Mouse (Mus musculus) liver, embryonic 13.5 days (tissue): ENCODE results near the gene Radil. TPM values are rescaled to one million over a fixed set of nuclear protein-coding genes. Genes with fewer than 3 reads are reported as not detected.

Experiments used
- ATAC-seq: fragments of 200-750 bp; cut with Nextera tagmentation; 2 replicates; pipeline ENCODE4 v1.8.0; 2017; ENCODE audit warnings: low read depth, mild to moderate bottlenecking, moderate number of reproducible peaks, moderate library complexity
- DNase-seq: peaks from one replicate; pipeline ENCODE4 v3.0.0; 2022
- H3K27ac ChIP-seq: fragments of 300-500 bp; sonication (generic); 2 replicates; pipeline ENCODE4 v1.5.1; 2015; ENCODE audit warnings: moderate library complexity, mild to moderate bottlenecking, inconsistent platforms
- H3K27me3 ChIP-seq: fragments of 300-500 bp; sonication (generic); 2 replicates; pipeline ENCODE4 v1.6.1; 2015; ENCODE audit warnings: mild to moderate bottlenecking, inconsistent platforms
- H3K36me3 ChIP-seq: fragments of 300-500 bp; sonication (generic); 2 replicates; pipeline ENCODE4 v1.6.1; 2015; ENCODE audit warnings: mild to moderate bottlenecking, inconsistent platforms
- H3K4me1 ChIP-seq: fragments of 300-500 bp; sonication (generic); replicated peaks from 2 replicates; pipeline ENCODE4 v1.6.1; 2015; ENCODE audit warnings: inconsistent platforms
- H3K4me2 ChIP-seq: fragments of 300-500 bp; sonication (generic); 2 replicates; pipeline ENCODE4 v1.6.1; 2015; ENCODE audit warnings: inconsistent platforms, mild to moderate bottlenecking, moderate library complexity
- H3K4me3 ChIP-seq: fragments of 300-500 bp; sonication (generic); replicated peaks from 2 replicates; pipeline ENCODE4 v1.5.1; 2015; ENCODE audit warnings: mild to moderate bottlenecking, inconsistent platforms
- H3K9ac ChIP-seq: fragments of 300-500 bp; sonication (generic); 2 replicates; pipeline ENCODE4 v1.6.1; 2015; ENCODE audit warnings: mild to moderate bottlenecking, inconsistent platforms
- H3K9me3 ChIP-seq: fragments of 300-500 bp; sonication (generic); replicated peaks from 2 replicates; pipeline ENCODE4 v1.6.1; 2016; ENCODE audit warnings: inconsistent platforms
- WGBS: fragments of 180-500 bp; shearing (Covaris S2); methylation state at CpG from one replicate; pipeline ENCODE4 v1.1.7; 2015; ENCODE audit not compliant: insufficient replicate concordance; 5-methylcytosine and 5-hydroxymethylcytosine counted together
- polyA plus RNA-seq: library from polyadenylated mRNA; unstranded; fragments of >200 nt; fragmentation: Nextera tagmentation; extraction: Ambion mirVana; gene quantifications from 2 replicates; pipeline ENCODE4 v1.2.1, GENCODE M21; 2015

Radil gene
- polyA plus RNA-seq, 1 experiment from 2014 or later: 0.14 TPM

DNA sequence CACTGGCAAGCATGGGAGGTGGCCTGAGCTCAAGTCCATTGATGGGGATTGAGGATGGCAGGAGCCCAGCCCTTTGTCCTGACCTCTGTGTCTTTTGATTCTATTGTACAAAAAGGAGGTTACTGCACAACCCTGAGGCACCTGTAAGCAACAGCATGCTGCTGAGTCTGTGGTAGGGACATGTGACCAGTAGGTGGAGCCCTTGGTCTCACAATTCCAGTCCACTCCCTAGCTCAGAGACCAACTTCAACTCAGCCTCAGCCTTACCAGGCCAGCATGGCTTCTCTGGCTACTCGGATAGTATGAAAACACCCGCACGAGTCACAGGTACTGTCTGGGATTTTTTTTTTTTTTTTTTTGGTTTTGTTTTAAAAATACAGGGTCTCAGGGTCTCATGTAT is 48.5 kb downstream of the Radil start:
- ATAC-seq (peak; percentile 70), DNase-seq (peak; percentile 66)
- H3K36me3 ChIP-seq: no peaks in the 10 kb centered on the region
- no peak overlapping the region for H3K27ac ChIP-seq
- no peaks in the 10 kb centered on the region for H3K4me1 ChIP-seq
- no peak overlapping the region for H3K9ac ChIP-seq
- no peaks in the 10 kb centered on the region for H3K9me3 ChIP-seq
- no peak overlapping the region for H3K4me3 ChIP-seq
- 3% methylated on average over 3 of the region's 3 CpGs for WGBS
- H3K4me2 ChIP-seq: no peak overlapping the region
- peaks cover 3% of the 10 kb centered on the region; the same call in 1 of the 2 replicates for H3K27me3 ChIP-seq

DNA sequence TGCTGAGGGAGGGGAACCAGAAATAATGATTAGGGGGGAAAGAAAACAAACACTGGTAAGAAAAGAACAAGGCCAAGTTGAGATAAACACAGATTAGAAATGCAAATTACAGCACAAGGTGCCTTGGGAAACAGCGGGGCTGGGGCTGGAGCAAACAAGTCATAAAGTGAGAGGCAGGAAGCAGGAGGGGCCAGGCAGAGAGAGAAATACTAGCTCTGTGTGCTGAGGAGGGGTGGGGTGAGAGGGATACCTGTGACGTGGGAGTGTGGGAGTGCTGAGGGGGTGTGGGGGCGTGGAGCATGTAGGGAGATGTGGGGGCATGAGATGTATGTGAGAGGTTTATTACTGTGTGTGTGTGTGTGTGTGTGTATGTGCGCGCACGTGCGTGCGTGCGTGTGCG is 50.0 kb downstream of the Radil start:
- WGBS: 70% methylated on average over 10 of the region's 10 CpGs
- no peak for ATAC-seq
- Histone ChIP-seq H3K36me3 (no peaks in the 10 kb centered on the region), H3K9ac (no peak overlapping the region), H3K4me1 (no peaks in the 10 kb centered on the region), H3K4me3 (no peak overlapping the region), H3K27ac (no peak overlapping the region), H3K27me3 (peaks cover 3% of the 10 kb centered on the region; the same call in 1 of the 2 replicates), H3K9me3 (no peaks in the 10 kb centered on the region), H3K4me2 (no peak overlapping the region)
- DNase-seq: no peak

DNA sequence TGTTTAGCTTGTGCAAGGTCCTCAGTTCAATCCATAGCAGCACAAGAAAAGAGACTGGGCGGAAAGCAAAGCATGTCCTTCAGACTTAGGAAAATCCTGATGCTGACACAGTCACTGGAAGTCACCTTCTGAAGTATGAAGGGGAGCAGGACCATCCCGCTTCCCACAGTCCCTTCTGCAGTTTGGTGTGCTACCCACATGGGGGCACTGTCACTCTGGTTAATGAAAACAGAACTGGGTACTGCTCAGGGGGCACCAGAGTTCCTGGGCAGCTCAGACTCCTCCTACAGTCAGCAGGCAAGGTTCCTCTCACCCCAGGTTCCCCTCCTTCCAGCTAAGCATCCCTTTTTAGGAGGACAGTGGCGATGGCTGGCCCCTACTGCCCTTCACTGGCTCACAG is 51.9 kb downstream of the Radil start:
- WGBS: 30% methylated on average over 3 of the region's 3 CpGs
- H3K9ac ChIP-seq: no peak overlapping the region
- H3K4me1 ChIP-seq: no peaks in the 10 kb centered on the region
- H3K9me3 ChIP-seq: no peaks in the 10 kb centered on the region
- ATAC-seq (no peak), DNase-seq (no peak)
- H3K36me3 ChIP-seq: no peaks in the 10 kb centered on the region
- H3K27me3 ChIP-seq: peaks cover 6% of the 10 kb centered on the region; the same call in 1 of the 2 replicates
- H3K4me3 ChIP-seq: no peak overlapping the region
- H3K4me2 ChIP-seq: no peak overlapping the region
- H3K27ac ChIP-seq: no peak overlapping the region

- H3K9me3 ChIP-seq: no peaks in the 10 kb centered on the region
- DNase-seq (no peak), ATAC-seq (no peak)
- peaks cover 6% of the 10 kb centered on the region; the same call in 1 of the 2 replicates for H3K27me3 ChIP-seq
- H3K4me2 ChIP-seq: no peak overlapping the region
- H3K36me3 ChIP-seq: no peaks in the 10 kb centered on the region
- no peaks in the 10 kb centered on the region for H3K4me1 ChIP-seq
- 60% methylated on average over 14 of the region's 14 CpGs for WGBS
- H3K9ac ChIP-seq: no peak overlapping the region
- no peak overlapping the region for H3K27ac ChIP-seq
- no peak overlapping the region for H3K4me3 ChIP-seq
Observed at GRCm38 (mm10) chr5:142495321-142496096, 55.4 kb downstream of the Radil start.

DNA sequence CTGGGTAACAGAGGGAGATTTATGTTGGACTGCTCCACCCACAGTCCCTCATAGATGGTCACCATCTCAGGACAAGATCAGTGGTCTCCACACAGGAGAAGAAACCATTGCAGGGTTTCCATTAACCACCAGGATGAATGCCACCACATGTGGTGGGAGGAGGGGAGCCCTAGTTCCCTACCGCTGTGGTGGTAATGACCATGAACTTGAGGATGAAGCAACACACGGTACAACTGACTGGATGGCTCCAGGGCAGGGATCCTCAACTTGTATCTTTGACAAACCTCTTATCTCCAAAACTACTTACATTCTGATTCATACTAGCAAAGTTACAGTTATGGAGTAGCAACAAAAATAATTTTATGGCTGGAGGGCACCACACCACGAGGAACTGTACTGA is 57.6 kb downstream of the Radil start:
- Histone ChIP-seq H3K27me3 (0 out of 2 replicates have a peak, but pooled peaks cover 8% of the 10 kb centered on the region), H3K9me3 (no peaks in the 10 kb centered on the region), H3K36me3 (no peaks in the 10 kb centered on the region), H3K4me1 (no peaks in the 10 kb centered on the region), H3K4me3 (no peak overlapping the region), H3K4me2 (no peak overlapping the region), H3K9ac (no peak overlapping the region), H3K27ac (no peak overlapping the region)
- no peak for DNase-seq
- 54% methylated on average over 3 of the region's 3 CpGs for WGBS
- ATAC-seq: no peak

DNA sequence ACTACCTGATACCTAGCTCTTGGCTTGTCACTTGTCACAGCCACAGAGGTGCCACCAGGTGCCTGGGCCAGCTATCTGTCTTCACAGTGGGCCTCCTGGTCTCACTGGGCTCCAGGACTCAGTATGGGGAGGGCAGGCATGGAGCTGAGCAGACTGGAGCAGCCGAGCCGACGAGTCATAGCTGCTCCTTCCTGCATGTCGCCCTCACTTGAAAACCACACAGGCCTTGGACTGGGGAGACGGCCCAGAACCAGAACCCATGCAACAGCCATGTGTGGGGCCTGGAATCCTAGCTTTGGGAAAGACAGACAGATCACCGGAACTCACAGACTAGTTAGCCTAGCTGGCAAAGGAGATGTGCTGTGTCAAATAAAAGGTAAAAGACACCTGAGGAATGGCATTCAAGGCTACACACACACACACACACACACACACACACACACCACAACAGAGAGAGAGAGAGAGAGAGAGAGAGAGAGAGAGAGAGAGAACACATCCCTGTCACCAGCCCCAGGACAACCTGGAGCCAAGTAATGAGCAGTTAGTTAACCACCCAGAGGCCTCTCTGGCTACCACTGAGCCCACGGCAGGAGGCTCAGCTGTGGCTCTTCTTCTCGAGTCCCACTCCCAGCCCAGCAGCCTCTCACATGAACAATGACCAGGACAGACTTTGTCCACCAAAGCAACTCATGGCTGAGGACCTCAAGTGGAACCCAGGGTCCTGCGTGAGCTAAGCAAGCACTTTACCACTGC is 60.8 kb downstream of the Radil start:
- no peaks in the 10 kb centered on the region for H3K9me3 ChIP-seq
- no peak for DNase-seq
- no peak overlapping the region for H3K4me2 ChIP-seq
- no peak for ATAC-seq
- no peak overlapping the region for H3K4me3 ChIP-seq
- no peak overlapping the region for H3K9ac ChIP-seq
- 50% methylated on average over 9 of the region's 9 CpGs for WGBS
- H3K36me3 ChIP-seq: no peaks in the 10 kb centered on the region
- H3K4me1 ChIP-seq: no peaks in the 10 kb centered on the region
- H3K27ac ChIP-seq: no peak overlapping the region
- 0 out of 2 replicates have a peak, but pooled peaks cover 8% of the 10 kb centered on the region for H3K27me3 ChIP-seq

DNA sequence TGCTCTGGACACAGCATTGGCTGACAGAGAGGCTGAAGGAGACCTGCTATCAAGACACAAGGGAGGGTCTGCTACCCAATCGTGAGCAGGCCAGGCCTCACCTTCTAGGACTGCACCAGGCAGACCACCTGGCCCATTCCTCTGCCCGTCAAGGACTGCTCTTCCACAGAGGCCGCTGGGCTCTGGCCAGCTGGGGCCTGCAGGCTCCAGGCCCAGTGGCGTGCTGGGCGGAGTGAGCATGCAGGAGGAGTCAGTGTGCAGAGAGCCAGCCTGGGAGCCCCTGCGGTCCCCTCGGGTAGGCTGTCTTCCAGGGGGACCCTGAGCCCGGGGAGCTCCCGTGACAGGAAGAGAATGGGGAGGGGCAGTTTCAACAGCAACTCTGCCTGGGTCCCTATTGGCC is 64.2 kb downstream of the Radil start:
- H3K27ac ChIP-seq: no peak overlapping the region
- H3K9ac ChIP-seq: no peak overlapping the region
- DNase-seq (no peak), ATAC-seq (no peak)
- no peaks in the 10 kb centered on the region for H3K9me3 ChIP-seq
- H3K4me2 ChIP-seq: no peak overlapping the region
- WGBS: 66% methylated on average over 9 of the region's 9 CpGs
- H3K4me3 ChIP-seq: no peak overlapping the region
- H3K4me1 ChIP-seq: no peaks in the 10 kb centered on the region
- H3K36me3 ChIP-seq: no peaks in the 10 kb centered on the region
- H3K27me3 ChIP-seq: 0 out of 2 replicates have a peak, but pooled peaks cover 5% of the 10 kb centered on the region

- WGBS: 82% methylated on average over 5 of the region's 5 CpGs
- DNase-seq: no peak
- Histone ChIP-seq H3K9me3 (no peaks in the 10 kb centered on the region), H3K27me3 (no peaks in the 10 kb centered on the region), H3K4me3 (no peak overlapping the region), H3K36me3 (no peaks in the 10 kb centered on the region), H3K4me2 (no peak overlapping the region), H3K27ac (no peak overlapping the region), H3K4me1 (peaks cover 3% of the 10 kb centered on the region; the same call in 1 of the 2 replicates), H3K9ac (no peak overlapping the region)
- ATAC-seq: no peak
Observed at GRCm38 (mm10) chr5:142483581-142483980, 67.3 kb downstream of the Radil start.

DNA sequence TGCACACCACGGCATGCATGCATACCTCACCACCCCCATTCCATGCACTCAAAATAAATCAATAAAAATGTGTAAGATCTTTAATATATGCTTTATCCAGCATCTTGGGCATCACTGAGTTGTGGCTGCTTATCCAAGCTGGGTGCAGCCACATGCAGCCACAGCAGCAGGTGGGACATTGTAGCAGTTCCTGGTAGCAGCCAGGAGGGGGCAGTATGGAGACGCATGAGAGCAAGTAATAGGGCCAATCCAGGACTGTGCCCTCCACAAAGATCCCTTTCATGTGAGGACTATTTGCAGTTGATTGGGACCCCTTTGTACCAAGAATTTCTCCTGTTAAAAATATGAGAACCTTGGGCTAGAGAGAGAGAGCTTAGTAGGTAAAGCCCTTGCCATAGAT is 68.4 kb downstream of the Radil start:
- ATAC-seq (no peak), DNase-seq (peak; percentile 31)
- Histone ChIP-seq H3K27me3 (no peaks in the 10 kb centered on the region), H3K9ac (no peak overlapping the region), H3K4me3 (no peak overlapping the region), H3K27ac (no peak overlapping the region), H3K9me3 (no peaks in the 10 kb centered on the region), H3K4me2 (no peak overlapping the region), H3K36me3 (0 out of 2 replicates have a peak, but pooled peaks cover under 1% of the 10 kb centered on the region), H3K4me1 (peaks cover 3% of the 10 kb centered on the region; the same call in 1 of the 2 replicates)
- WGBS: 42% methylated on average over 2 of the region's 2 CpGs

- H3K27me3 ChIP-seq: no peaks in the 10 kb centered on the region
- no peaks in the 10 kb centered on the region for H3K9me3 ChIP-seq
- peaks cover 12% of the 10 kb centered on the region; the same call in 1 of the 2 replicates for H3K36me3 ChIP-seq
- ATAC-seq (0 out of 2 replicates have a peak, but pooled peaks have one; percentile 22), DNase-seq (peak; percentile 53)
- peaks cover 3% of the 10 kb centered on the region; the same call in 1 of the 2 replicates for H3K4me1 ChIP-seq
- no peak overlapping the region for H3K9ac ChIP-seq
- H3K27ac ChIP-seq: no peak overlapping the region
- WGBS: 37% methylated on average over 17 of the region's 17 CpGs
- no peak overlapping the region for H3K4me2 ChIP-seq
- no peak overlapping the region for H3K4me3 ChIP-seq
Observed at GRCm38 (mm10) chr5:142478829-142479435, 72.0 kb downstream of the Radil start.
